Mouse (Mus musculus): ENCODE data around the gene Ldb2. TPM values are rescaled to one million over a fixed set of nuclear protein-coding genes. Genes with fewer than 3 reads are reported as not detected.

Gene Ldb2
- total and polyA plus RNA-seq, 3 experiments: 7.3 to 15.1 (median 7.6) TPM

DNA sequence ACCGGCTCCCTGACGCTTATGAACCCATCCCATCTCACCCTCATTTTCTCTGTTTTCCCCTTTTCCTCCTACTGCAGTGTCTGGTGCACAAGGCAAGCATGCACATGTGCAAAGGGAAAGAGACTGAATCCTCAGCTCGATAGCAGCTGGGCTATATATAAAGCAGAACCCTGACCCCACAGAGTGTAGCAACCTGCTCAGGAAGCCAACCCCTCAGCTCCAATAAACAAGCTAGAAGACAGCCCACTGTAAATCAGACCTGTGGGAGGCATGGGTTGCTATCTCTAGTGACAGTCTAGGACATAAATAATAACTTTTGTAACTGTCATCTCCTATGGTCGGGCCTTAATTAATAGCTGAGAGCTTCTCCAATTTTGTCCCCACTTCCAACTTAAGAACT is 158.4 kb downstream of the Ldb2 start:
- no peak for DNase-seq
- Histone ChIP-seq H3K27me3 (ENCODE audit: control insufficient read depth, insufficient read depth, low read length) (no peaks in the 10 kb centered on the region), H3K27ac (no peak overlapping the region), H3K79me2 (replicated peaks; ENCODE audit: control insufficient read depth, insufficient read depth, low read length) (no peaks in the 10 kb centered on the region), H3K4me1 (ENCODE audit: control insufficient read depth, insufficient read depth, low read length) (no peaks in the 10 kb centered on the region), H3K36me3 (ENCODE audit: control insufficient read depth, insufficient read depth, low read length) (no peaks in the 10 kb centered on the region), H3K9ac (ENCODE audit: low read depth, low read length) (no peak overlapping the region), H3K4me3 (no peak overlapping the region)
- intact Hi-C loops (cut with DNase I): no loop called here
- 75% methylated on average over 4 of the region's 4 CpGs for WGBS
- TF ChIP-seq CTCF (IDR thresholded peaks at IDR 0.05): no peak
- no peak for TF ChIP-seq EP300 (IDR thresholded peaks at IDR 0.05; ENCODE audit: insufficient read depth, low read depth, low read length)
- no peak for TF ChIP-seq POLR2A (IDR thresholded peaks at IDR 0.05; ENCODE audit: insufficient read depth, low read depth, low read length)

DNA sequence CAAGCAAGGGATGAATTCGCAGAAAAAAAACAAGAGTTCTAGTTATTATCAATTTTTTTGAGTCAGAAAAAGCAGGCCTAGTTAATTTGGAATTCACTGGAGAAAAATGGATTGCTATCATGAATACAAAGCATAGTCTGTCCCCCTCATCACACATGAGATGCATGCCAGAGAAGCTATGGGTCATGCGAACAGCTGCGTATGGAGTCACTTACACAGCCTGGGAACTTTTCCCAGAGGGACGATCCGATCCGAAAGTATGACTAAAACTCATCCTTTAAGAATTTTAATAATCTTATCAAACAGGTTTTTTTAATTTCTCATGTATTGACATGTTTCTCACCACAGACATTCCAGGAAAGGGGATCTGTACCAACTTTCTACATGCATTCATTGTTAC is 163.9 kb downstream of the Ldb2 start:
- H3K36me3 ChIP-seq (ENCODE audit: control insufficient read depth, insufficient read depth, low read length): no peaks in the 10 kb centered on the region
- H3K27me3 ChIP-seq (ENCODE audit: control insufficient read depth, insufficient read depth, low read length): no peaks in the 10 kb centered on the region
- TF ChIP-seq CTCF (IDR thresholded peaks at IDR 0.05) (no peak), POLR2A (IDR thresholded peaks at IDR 0.05; ENCODE audit: insufficient read depth, low read depth, low read length) (no peak), EP300 (IDR thresholded peaks at IDR 0.05; ENCODE audit: insufficient read depth, low read depth, low read length) (no peak)
- H3K4me3 ChIP-seq: no peak overlapping the region
- H3K79me2 ChIP-seq (replicated peaks; ENCODE audit: control insufficient read depth, insufficient read depth, low read length): no peaks in the 10 kb centered on the region
- H3K9ac ChIP-seq (ENCODE audit: low read depth, low read length): no peak overlapping the region
- DNase-seq: no peak
- no peak overlapping the region for H3K27ac ChIP-seq
- intact Hi-C loops (cut with DNase I): no loop called here
- 73% methylated on average over 6 of the region's 6 CpGs for WGBS
- H3K4me1 ChIP-seq (ENCODE audit: control insufficient read depth, insufficient read depth, low read length): no peaks in the 10 kb centered on the region

DNA sequence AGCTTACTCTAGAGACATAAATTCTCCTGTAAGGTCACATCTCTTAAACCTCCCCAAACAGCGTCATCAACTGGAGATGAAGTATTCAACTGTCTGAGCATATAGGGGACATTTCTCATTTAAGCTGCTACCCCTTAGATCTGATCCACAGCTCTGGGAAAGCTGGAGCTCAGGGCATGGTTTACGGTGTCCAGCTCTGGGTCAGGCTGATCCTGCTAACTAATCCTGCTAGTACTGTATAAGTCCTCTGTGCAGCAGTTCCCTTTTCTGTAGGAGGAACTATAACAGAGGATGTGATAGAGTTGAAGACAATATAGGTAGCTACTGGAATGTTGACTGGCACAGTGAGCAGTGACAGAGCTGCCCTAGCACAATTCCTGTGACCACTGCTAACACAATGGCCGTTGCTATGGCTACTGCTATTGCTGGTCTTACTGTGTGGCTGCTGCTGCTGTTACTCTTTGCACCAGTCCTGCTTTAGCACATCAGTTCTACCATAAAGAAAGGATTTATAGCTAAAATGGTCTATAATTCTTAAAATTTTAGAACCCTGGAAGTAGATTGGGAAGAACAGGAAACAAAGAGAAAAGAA is 170.3 kb downstream of the Ldb2 start:
- H3K4me3 ChIP-seq: no peak overlapping the region
- intact Hi-C loops (cut with DNase I): loop anchor here (5.0 to 10.0 kb wide), 2 partner anchors 78 to 324 kb away; no protein-coding TSS in a partner anchor
- WGBS: 79% methylated on average over 3 of the region's 3 CpGs

DNA sequence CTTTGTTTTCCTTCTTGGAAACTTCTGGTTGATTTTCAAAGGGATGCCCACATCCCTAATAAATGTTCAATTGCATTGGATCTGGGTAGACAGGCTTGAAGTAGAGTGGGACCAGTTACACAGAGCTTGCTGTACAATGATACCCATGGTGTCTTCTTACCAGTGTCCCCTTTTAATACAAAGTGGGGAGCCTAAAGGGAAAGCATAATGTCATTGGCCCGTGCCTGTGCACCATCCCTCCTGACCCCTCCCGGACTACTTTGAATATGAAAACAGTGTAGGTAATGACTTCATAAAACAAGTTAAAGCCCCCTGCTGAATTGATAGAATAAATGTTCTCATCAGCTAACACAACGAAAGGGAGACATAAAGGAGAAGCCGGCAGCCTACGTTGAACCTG is 172.0 kb downstream of the Ldb2 start:
- DNase-seq: no peak
- no peaks in the 10 kb centered on the region; the same call in 1 of the 2 replicates for H3K36me3 ChIP-seq (ENCODE audit: control insufficient read depth, insufficient read depth, low read length)
- no peak overlapping the region for H3K27ac ChIP-seq
- no peaks in the 10 kb centered on the region for H3K79me2 ChIP-seq (replicated peaks; ENCODE audit: control insufficient read depth, insufficient read depth, low read length)
- TF ChIP-seq POLR2A (IDR thresholded peaks at IDR 0.05; ENCODE audit: insufficient read depth, low read depth, low read length): no peak
- no peak for TF ChIP-seq EP300 (IDR thresholded peaks at IDR 0.05; ENCODE audit: insufficient read depth, low read depth, low read length)
- no peak for TF ChIP-seq CTCF (IDR thresholded peaks at IDR 0.05)
- no peak overlapping the region for H3K9ac ChIP-seq (ENCODE audit: low read depth, low read length)
- intact Hi-C loops (cut with DNase I): loop anchor here (5.0 to 10.0 kb wide), 2 partner anchors 80 to 323 kb away; no protein-coding TSS in a partner anchor
- 86% methylated on average over 5 of the region's 5 CpGs for WGBS
- H3K4me3 ChIP-seq: no peak overlapping the region
- H3K27me3 ChIP-seq (ENCODE audit: control insufficient read depth, insufficient read depth, low read length): no peaks in the 10 kb centered on the region
- H3K4me1 ChIP-seq (ENCODE audit: control insufficient read depth, insufficient read depth, low read length): peaks cover 3% of the 10 kb centered on the region

More for the DNA sequence above, 170.3 kb downstream of the Ldb2 start:
- Histone ChIP-seq H3K4me1 (ENCODE audit: control insufficient read depth, insufficient read depth, low read length) (peaks cover 3% of the 10 kb centered on the region), H3K36me3 (ENCODE audit: control insufficient read depth, insufficient read depth, low read length) (no peaks in the 10 kb centered on the region; the same call in 1 of the 2 replicates), H3K79me2 (replicated peaks; ENCODE audit: control insufficient read depth, insufficient read depth, low read length) (no peaks in the 10 kb centered on the region), H3K27ac (no peak overlapping the region), H3K9ac (ENCODE audit: low read depth, low read length) (no peak overlapping the region), H3K27me3 (ENCODE audit: control insufficient read depth, insufficient read depth, low read length) (no peaks in the 10 kb centered on the region)
- DNase-seq: no peak
- no peak for TF ChIP-seq EP300 (IDR thresholded peaks at IDR 0.05; ENCODE audit: insufficient read depth, low read depth, low read length)
- no peak for TF ChIP-seq CTCF (IDR thresholded peaks at IDR 0.05)
- TF ChIP-seq POLR2A (IDR thresholded peaks at IDR 0.05; ENCODE audit: insufficient read depth, low read depth, low read length): no peak

DNA sequence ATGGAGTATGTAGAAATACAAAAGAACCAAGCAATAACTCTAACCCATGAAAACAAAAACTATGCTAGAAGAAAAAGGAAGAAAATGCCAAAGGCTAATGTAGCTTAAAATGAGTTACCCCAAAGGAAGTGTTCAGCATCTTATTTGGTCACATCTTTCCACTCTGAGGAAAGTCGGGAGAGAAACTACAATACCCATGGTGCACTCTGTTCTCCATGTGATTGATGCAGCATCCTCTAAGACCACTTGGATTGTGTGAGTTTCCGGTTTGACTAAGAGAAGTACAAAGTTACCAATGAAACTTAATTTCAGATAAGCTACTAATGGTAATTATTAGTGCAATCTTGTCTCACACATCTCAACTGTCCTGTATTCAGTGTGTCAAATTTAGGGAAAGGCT is 172.6 kb downstream of the Ldb2 start:
- TF ChIP-seq CTCF (IDR thresholded peaks at IDR 0.05) (no peak), EP300 (IDR thresholded peaks at IDR 0.05; ENCODE audit: insufficient read depth, low read depth, low read length) (no peak), POLR2A (IDR thresholded peaks at IDR 0.05; ENCODE audit: insufficient read depth, low read depth, low read length) (no peak)
- Histone ChIP-seq H3K79me2 (replicated peaks; ENCODE audit: control insufficient read depth, insufficient read depth, low read length) (no peaks in the 10 kb centered on the region), H3K27me3 (ENCODE audit: control insufficient read depth, insufficient read depth, low read length) (no peaks in the 10 kb centered on the region), H3K27ac (no peak overlapping the region), H3K36me3 (ENCODE audit: control insufficient read depth, insufficient read depth, low read length) (no peaks in the 10 kb centered on the region; the same call in 1 of the 2 replicates), H3K9ac (ENCODE audit: low read depth, low read length) (no peak overlapping the region), H3K4me3 (no peak overlapping the region), H3K4me1 (ENCODE audit: control insufficient read depth, insufficient read depth, low read length) (peaks cover 3% of the 10 kb centered on the region)
- intact Hi-C loops (cut with DNase I): loop anchor here (5.0 to 10.0 kb wide), 2 partner anchors 80 to 322 kb away; no protein-coding TSS in a partner anchor
- 84% methylated on average over 2 of the region's 2 CpGs for WGBS
- no peak for DNase-seq

DNA sequence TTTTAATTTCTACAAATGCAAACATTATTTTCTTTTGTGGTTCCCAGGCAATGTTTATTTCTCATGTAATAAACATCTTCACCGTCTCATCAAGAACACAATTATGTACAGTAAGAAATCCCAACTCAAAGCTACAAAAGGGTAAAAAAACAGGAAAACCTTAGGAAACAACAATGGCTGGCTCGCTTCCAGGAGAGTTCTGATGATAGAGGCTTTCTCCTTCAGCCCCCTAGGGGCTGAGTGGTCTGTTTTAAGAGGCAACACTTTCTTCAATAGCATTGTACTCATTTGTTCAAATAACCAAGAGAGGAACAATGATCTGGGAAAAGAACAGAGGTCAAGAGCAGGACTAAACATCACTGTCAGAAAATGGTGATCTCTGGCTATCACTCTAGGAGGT is 173.4 kb downstream of the Ldb2 start:
- Histone ChIP-seq H3K9ac (ENCODE audit: low read depth, low read length) (no peak overlapping the region), H3K36me3 (ENCODE audit: control insufficient read depth, insufficient read depth, low read length) (no peaks in the 10 kb centered on the region; the same call in 1 of the 2 replicates), H3K4me1 (ENCODE audit: control insufficient read depth, insufficient read depth, low read length) (peaks cover 3% of the 10 kb centered on the region), H3K79me2 (replicated peaks; ENCODE audit: control insufficient read depth, insufficient read depth, low read length) (no peaks in the 10 kb centered on the region), H3K27me3 (ENCODE audit: control insufficient read depth, insufficient read depth, low read length) (no peaks in the 10 kb centered on the region), H3K4me3 (no peak overlapping the region), H3K27ac (peak overlapping the region; percentile 44; the same call in 1 of the 2 replicates)
- peak; percentile 59 for TF ChIP-seq CTCF (IDR thresholded peaks at IDR 0.05)
- TF ChIP-seq POLR2A (IDR thresholded peaks at IDR 0.05; ENCODE audit: insufficient read depth, low read depth, low read length): no peak
- intact Hi-C loops (cut with DNase I): loop anchor here (5.0 to 10.0 kb wide), 2 partner anchors 81 to 321 kb away; no protein-coding TSS in a partner anchor
- DNase-seq: peak; percentile 39 to 48
- 35% methylated on average over 2 of the region's 2 CpGs for WGBS
